Mouse (Mus musculus) cortical plate, adult 2 months (tissue): ENCODE results near the gene Kcnc1.

Experiments used
- CTCF ChIP-seq: fragments of 200-500 bp; IDR thresholded peaks from 2 replicates; pipeline ENCODE4 v1.5.1; 2011; ENCODE audit warnings: mild to moderate bottlenecking, control low read depth, low read length; ENCODE audit not compliant: insufficient read depth; ENCODE audit errors: extremely low read depth
- POLR2A ChIP-seq: fragments of 200-500 bp; IDR thresholded peaks from 2 replicates; pipeline ENCODE4 v1.6.1; 2011; ENCODE audit warnings: mild to moderate bottlenecking, low read length, control low read depth; ENCODE audit not compliant: insufficient read depth; ENCODE audit errors: extremely low read depth

DNA sequence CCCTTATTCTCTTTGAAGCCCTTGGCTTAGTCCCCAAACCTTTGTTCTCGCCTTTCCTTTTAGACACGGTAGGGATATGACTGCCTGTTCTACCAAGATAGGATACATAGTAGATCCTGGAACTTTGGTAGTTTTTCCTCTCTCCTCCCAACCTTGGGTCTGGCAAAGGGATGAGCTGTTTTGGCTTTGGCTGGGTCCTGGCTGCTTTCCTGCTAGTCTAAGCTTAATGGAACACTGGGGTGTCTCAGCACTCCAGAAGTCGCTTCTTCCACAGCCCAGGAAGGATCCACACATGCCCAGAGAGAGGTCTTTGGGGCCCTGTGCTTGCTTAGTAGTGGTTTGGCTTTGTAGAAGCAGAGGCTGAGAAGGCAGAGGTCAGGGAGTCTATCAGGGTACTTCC lies 27.7 kb downstream of the Kcnc1 start:
- no peak for TF ChIP-seq CTCF
- TF ChIP-seq POLR2A = no peak
